Mouse (Mus musculus): ENCODE measurements around the gene Tgfbrap1.

Tgfbrap1 gene

GRCm38 (mm10) chr1:43010461-43010860 lies 88.0 kb downstream of the Tgfbrap1 start:
- no peak for DNase-seq

- no peak for DNase-seq
Observed at GRCm38 (mm10) chr1:43006524-43006923, 91.9 kb downstream of the Tgfbrap1 start.

GRCm38 (mm10) chr1:43006051-43006514 lies 92.4 kb downstream of the Tgfbrap1 start:
- no peak for DNase-seq

Data from B cell, adult 2 months (primary cell).